Mouse (Mus musculus) forebrain, postnatal 0 days (tissue): ENCODE measurements at regions not wholly inside any gene's neighbourhood (a gene's known extent, or its start where the extent isn't known, plus 50 kb on each side); places are given as distances from the start of the nearest gene placed in this dataset.

Experiments used
- ATAC-seq: fragments of 200-750 bp; cut with Nextera tagmentation; 2 replicates; pipeline ENCODE4 v1.8.0; 2017; ENCODE audit warnings: mild to moderate bottlenecking, moderate library complexity
- DNase-seq: peaks from one replicate; pipeline ENCODE4 v3.0.0-alpha.2; 2015
- H3K27ac ChIP-seq: fragments of 300-500 bp; sonication (generic); 2 replicates; pipeline ENCODE4 v1.5.1; 2014; ENCODE audit warnings: low read depth, mild to moderate bottlenecking, antibody characterized with exemption, low read length, moderate library complexity, mixed read lengths
- H3K27me3 ChIP-seq: fragments of 300-500 bp; sonication (generic); 2 replicates; pipeline ENCODE4 v1.6.1; 2014; ENCODE audit warnings: mild to moderate bottlenecking, low read length, mixed read lengths; ENCODE audit not compliant: insufficient read depth
- H3K36me3 ChIP-seq: fragments of 300-500 bp; sonication (generic); 2 replicates; pipeline ENCODE4 v1.6.1; 2014; ENCODE audit warnings: mild to moderate bottlenecking, moderate library complexity; ENCODE audit not compliant: insufficient read depth
- H3K4me1 ChIP-seq: fragments of 300-500 bp; sonication (generic); 2 replicates; pipeline ENCODE4 v1.6.1; 2014; ENCODE audit warnings: antibody characterized with exemption; ENCODE audit not compliant: insufficient read depth
- H3K4me2 ChIP-seq: fragments of 300-500 bp; sonication (generic); 2 replicates; pipeline ENCODE4 v1.6.1; 2014; ENCODE audit warnings: low read depth, mild to moderate bottlenecking, moderate library complexity
- H3K4me3 ChIP-seq: fragments of 300-500 bp; sonication (generic); 2 replicates; pipeline ENCODE4 v1.5.1; 2014; ENCODE audit warnings: low read depth, low read length, mixed read lengths
- H3K9ac ChIP-seq: fragments of 300-500 bp; sonication (generic); 2 replicates; pipeline ENCODE4 v1.6.1; 2014; ENCODE audit warnings: mild to moderate bottlenecking
- H3K9me3 ChIP-seq: fragments of 300-500 bp; sonication (generic); 2 replicates; pipeline ENCODE4 v1.6.1; 2016; ENCODE audit warnings: low read length
- CTCF ChIP-seq: sonication (generic); IDR thresholded peaks from 2 replicates; pipeline ENCODE4 v1.5.1; 2016; ENCODE audit warnings: antibody characterized with exemption, control low read depth, low read depth
- WGBS: fragments of 180-500 bp; shearing (Covaris S2); extraction: QIAGEN DNeasy Blood & Tissue Kit; methylation state at CpG from one replicate; pipeline ENCODE4 v1.1.7; 2014; 5-methylcytosine and 5-hydroxymethylcytosine counted together

GRCm38 (mm10) chr11:111260691-111261383, 194.9 kb downstream of the Kcnj2 start:
- no peak overlapping the region for H3K4me3 ChIP-seq
- H3K4me2 ChIP-seq = no peak overlapping the region
- no peaks in the 10 kb centered on the region for H3K9me3 ChIP-seq
- no peak for DNase-seq
- TF ChIP-seq CTCF = no peak
- H3K9ac ChIP-seq = no peak overlapping the region
- H3K36me3 ChIP-seq = no peaks in the 10 kb centered on the region
- no peaks in the 10 kb centered on the region for H3K27me3 ChIP-seq
- WGBS = 25% methylated on average over 11 of the region's 11 CpGs
- no peak overlapping the region for H3K27ac ChIP-seq
- 0 out of 2 replicates have a peak, but pooled peaks cover 4% of the 10 kb centered on the region for H3K4me1 ChIP-seq
- ATAC-seq = no peak

GRCm38 (mm10) chr11:111273651-111274050, 207.7 kb downstream of the Kcnj2 start:
- ATAC-seq (no peak), DNase-seq (peak; percentile 16)
- Histone ChIP-seq H3K4me3 (no peak overlapping the region), H3K4me2 (no peak overlapping the region), H3K27ac (no peak overlapping the region), H3K4me1 (no peaks in the 10 kb centered on the region), H3K9me3 (no peaks in the 10 kb centered on the region), H3K27me3 (no peaks in the 10 kb centered on the region), H3K9ac (no peak overlapping the region), H3K36me3 (no peaks in the 10 kb centered on the region)
- TF ChIP-seq CTCF = no peak

- H3K9ac ChIP-seq = no peak overlapping the region
- H3K9me3 ChIP-seq = no peaks in the 10 kb centered on the region
- 31% methylated on average over 2 of the region's 2 CpGs for WGBS
- TF ChIP-seq CTCF = no peak
- no peak overlapping the region for H3K4me3 ChIP-seq
- ATAC-seq (no peak), DNase-seq (no peak)
- no peak overlapping the region for H3K4me2 ChIP-seq
- H3K36me3 ChIP-seq = no peaks in the 10 kb centered on the region
- H3K4me1 ChIP-seq = no peaks in the 10 kb centered on the region
- no peak overlapping the region for H3K27ac ChIP-seq
- no peaks in the 10 kb centered on the region for H3K27me3 ChIP-seq
Measured at GRCm38 (mm10) chr11:111280769-111281168, 214.8 kb downstream of the Kcnj2 start.

GRCm38 (mm10) chr11:111281237-111282160, 215.5 kb downstream of the Kcnj2 start:
- H3K4me2 ChIP-seq = no peak overlapping the region
- H3K9me3 ChIP-seq = no peaks in the 10 kb centered on the region
- H3K4me3 ChIP-seq = no peak overlapping the region
- no peaks in the 10 kb centered on the region for H3K36me3 ChIP-seq
- H3K27me3 ChIP-seq = no peaks in the 10 kb centered on the region
- TF ChIP-seq CTCF = no peak
- WGBS = 42% methylated on average over 7 of the region's 7 CpGs
- no peak overlapping the region for H3K9ac ChIP-seq
- no peaks in the 10 kb centered on the region for H3K4me1 ChIP-seq
- H3K27ac ChIP-seq = no peak overlapping the region
- DNase-seq = no peak
- no peak for ATAC-seq

GRCm38 (mm10) chr11:111282283-111282682, 216.3 kb downstream of the Kcnj2 start:
- Histone ChIP-seq H3K9ac (no peak overlapping the region), H3K4me1 (no peaks in the 10 kb centered on the region), H3K4me2 (no peak overlapping the region), H3K9me3 (no peaks in the 10 kb centered on the region), H3K27ac (no peak overlapping the region), H3K4me3 (no peak overlapping the region), H3K36me3 (no peaks in the 10 kb centered on the region), H3K27me3 (no peaks in the 10 kb centered on the region)
- TF ChIP-seq CTCF = no peak
- whole genome bisulfite sequencing = 69% methylated on average over 2 of the region's 2 CpGs
- ATAC-seq = no peak
- DNase-seq = no peak

- TF ChIP-seq CTCF = no peak
- no peaks in the 10 kb centered on the region for H3K27me3 ChIP-seq
- H3K4me1 ChIP-seq = no peaks in the 10 kb centered on the region
- H3K4me2 ChIP-seq = no peak overlapping the region
- DNase-seq = no peak
- no peaks in the 10 kb centered on the region for H3K36me3 ChIP-seq
- H3K9ac ChIP-seq = no peak overlapping the region
- H3K27ac ChIP-seq = no peak overlapping the region
- no peak for ATAC-seq
- H3K9me3 ChIP-seq = 0 out of 2 replicates have a peak, but pooled peaks cover 5% of the 10 kb centered on the region
- H3K4me3 ChIP-seq = no peak overlapping the region
Measured at GRCm38 (mm10) chr11:111290537-111290936, 224.6 kb downstream of the Kcnj2 start.

GRCm38 (mm10) chr11:111296309-111296721, 230.4 kb downstream of the Kcnj2 start:
- ATAC-seq (peak; percentile 83; the same call in 1 of the 2 replicates), DNase-seq (peak; percentile 44)
- no peak for TF ChIP-seq CTCF
- WGBS = 22% methylated on average over 9 of the region's 9 CpGs
- Histone ChIP-seq H3K4me3 (no peak overlapping the region), H3K9ac (no peak overlapping the region), H3K27me3 (no peaks in the 10 kb centered on the region), H3K9me3 (0 out of 2 replicates have a peak, but pooled peaks cover 5% of the 10 kb centered on the region), H3K36me3 (no peaks in the 10 kb centered on the region), H3K4me2 (peak overlapping the region; percentile 32), H3K4me1 (0 out of 2 replicates have a peak, but pooled peaks cover 2% of the 10 kb centered on the region), H3K27ac (no peak overlapping the region)
